Mouse (Mus musculus): ENCODE measurements at regions not wholly inside any gene's neighbourhood (a gene's known extent, or its start where the extent isn't known, plus 50 kb on each side); places are given as distances from the start of the nearest gene placed in this dataset.

DNA sequence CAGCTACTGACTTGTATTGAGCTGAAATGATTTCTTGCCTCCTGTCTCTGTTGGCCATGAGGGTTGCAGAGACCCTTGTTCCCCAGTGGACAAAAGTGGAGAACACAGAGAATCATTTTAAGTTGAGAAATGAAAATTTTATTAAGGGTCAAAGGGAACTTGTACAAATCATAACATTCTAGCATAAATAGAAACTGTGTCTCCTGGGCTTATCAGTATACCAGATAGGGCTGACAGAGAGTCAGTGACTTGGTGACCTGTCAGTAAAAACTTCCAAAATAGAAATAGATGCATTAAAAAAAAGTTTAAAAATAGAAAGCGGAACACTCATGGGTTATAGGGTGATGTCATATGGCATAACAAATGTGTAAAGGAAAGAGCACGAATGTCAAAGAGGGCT lies 117.9 kb downstream of the Thbs2 start:
- TF ChIP-seq CTCF (IDR thresholded peaks at IDR 0.05; ENCODE audit: low read depth, low read length) (no peak), GATA1 (IDR thresholded peaks at IDR 0.05; ENCODE audit: borderline replicate concordance, low read length) (no peak), POLR2AphosphoS5 (IDR thresholded peaks at IDR 0.05; ENCODE audit: insufficient replicate concordance, low read depth, low read length) (no peak), TAL1 (conservative IDR thresholded peaks at IDR 0.05; ENCODE audit: low read depth, low read length) (no peak), GATA2 (IDR thresholded peaks at IDR 0.05; ENCODE audit: borderline replicate concordance, low read depth, low read length) (no peak)
